Comparison of ENCODE assay signal across 7 mouse cellular contexts in genomic region chr13:100743346-100744035, GRCm38 (mm10). TPM values are rescaled to one million over a fixed set of nuclear protein-coding genes. Genes with fewer than 3 reads are reported as not detected.
DNase-seq lines count a peak whose midpoint lies in the region; ATAC-seq and TF ChIP-seq lines count a peak whose summit lies in the region.

No protein-coding gene starts in this region.

- H3K27ac ChIP-seq in thymus, adult 2 months (ENCODE audit: control insufficient read depth, insufficient read depth, low read length) = no peak overlapping the region
- 0 out of 2 replicates have a peak overlapping the region, but pooled peaks have one; percentile 89 for H3K27ac ChIP-seq in forebrain, embryonic 14.5 days (ENCODE audit: low read depth, low read length)
- H3K27ac ChIP-seq in neural tube, embryonic 14.5 days (ENCODE audit: low read depth, low read length) = peak overlapping the region; percentile 94

- 0 out of 2 replicates have a peak, but pooled peaks cover 4% of the 10 kb centered on the region for H3K36me3 ChIP-seq in thymus, adult 2 months (ENCODE audit: control insufficient read depth, insufficient read depth, low read length)
- H3K36me3 ChIP-seq in forebrain, embryonic 14.5 days (ENCODE audit: control insufficient read depth, insufficient read depth, low read length) = peaks cover 3% of the 10 kb centered on the region; the same call in 1 of the 2 replicates
- H3K36me3 ChIP-seq in neural tube, embryonic 14.5 days (ENCODE audit: control insufficient read depth, insufficient read depth, low read length) = no peaks in the 10 kb centered on the region

- peak overlapping the region; percentile 71 for H3K4me3 ChIP-seq in thymus, adult 2 months (ENCODE audit: control insufficient read depth, insufficient read depth, low read length)
- H3K4me3 ChIP-seq in forebrain, embryonic 14.5 days (ENCODE audit: low read depth, low read length) = peak overlapping the region; percentile 79
- H3K4me3 ChIP-seq in neural tube, embryonic 14.5 days (ENCODE audit: low read depth, low read length) = peak overlapping the region; percentile 55

- no peaks in the 10 kb centered on the region for H3K27me3 ChIP-seq in thymus, adult 2 months (ENCODE audit: control insufficient read depth, insufficient read depth, low read length)
- no peaks in the 10 kb centered on the region for H3K27me3 ChIP-seq in forebrain, embryonic 14.5 days (replicated peaks; ENCODE audit: control insufficient read depth, insufficient read depth, low read length)
- no peaks in the 10 kb centered on the region for H3K27me3 ChIP-seq in neural tube, embryonic 14.5 days (ENCODE audit: control insufficient read depth, insufficient read depth, low read length)

- peak; percentile 52 for ATAC-seq in forebrain, embryonic 14.5 days
- peak; percentile 65 for ATAC-seq in neural tube, embryonic 14.5 days (ENCODE audit: low read depth)

- H3K9ac ChIP-seq in forebrain, embryonic 14.5 days (ENCODE audit: low read length) = peak overlapping the region; percentile 84
- H3K9ac ChIP-seq in neural tube, embryonic 14.5 days (replicated peaks; ENCODE audit: low read depth, low read length) = peak overlapping the region; percentile 80

- H3K9me3 ChIP-seq in forebrain, embryonic 14.5 days (replicated peaks; ENCODE audit: control insufficient read depth, low read length) = no peaks in the 10 kb centered on the region
- H3K9me3 ChIP-seq in neural tube, embryonic 14.5 days (ENCODE audit: control insufficient read depth, low read length) = no peaks in the 10 kb centered on the region

- 86% methylated on average over 11 of the region's 11 CpGs for WGBS in thymus, adult 2 months
- 70% methylated on average over 11 of the region's 11 CpGs for WGBS in forebrain, embryonic 14.5 days
- WGBS in neural tube, embryonic 14.5 days = 66% methylated on average over 11 of the region's 11 CpGs

- no peak for TF ChIP-seq CTCF in thymus, adult 2 months (IDR thresholded peaks at IDR 0.05; ENCODE audit: borderline replicate concordance, control insufficient read depth, extremely low read depth, insufficient read depth, low read length, poor library complexity)

- no peak for TF ChIP-seq POLR2A in thymus, adult 2 months (IDR thresholded peaks at IDR 0.05; ENCODE audit: control insufficient read depth, extremely low read depth, insufficient read depth, low read length, poor library complexity)

- peak overlapping the region; percentile 57 for H3K4me2 ChIP-seq in forebrain, embryonic 14.5 days (ENCODE audit: low read length)
- H3K4me2 ChIP-seq in neural tube, embryonic 14.5 days (ENCODE audit: low read depth, low read length) = peak overlapping the region; percentile 51

- peaks cover 6% of the 10 kb centered on the region; the same call in 1 of the 2 replicates for H3K4me1 ChIP-seq in thymus, adult 2 months (replicated peaks; ENCODE audit: control insufficient read depth, insufficient read depth, low read length)
- H3K4me1 ChIP-seq in forebrain, embryonic 14.5 days (ENCODE audit: control insufficient read depth, insufficient read depth, low read length) = peaks cover 4% of the 10 kb centered on the region; the same call in 1 of the 2 replicates
- H3K4me1 ChIP-seq in neural tube, embryonic 14.5 days (ENCODE audit: control insufficient read depth, insufficient read depth, low read length) = peaks cover 5% of the 10 kb centered on the region; the same call in 1 of the 2 replicates

- DNase-seq in thymus, adult 2 months = no peak
- DNase-seq in thymus, postnatal 25 days = no peak
- no peak for DNase-seq in forebrain, embryonic 14.5 days (ENCODE audit: low spot score)
- DNase-seq in kidney, postnatal 14 days = peak; percentile 37
- no peak for DNase-seq in right cerebral cortex, postnatal 25 days
- no peak for DNase-seq in thymus, postnatal 14 days

RNA-seq across cellular contexts. Expression of gene Mrps36, which starts 1.0 kb away (rescaled TPM):
- polyA plus RNA-seq in thymus, adult 2 months (2012; rRNA removed) = 46.2 and 46.4 TPM in 2 replicates
- polyA plus RNA-seq in forebrain, embryonic 14.5 days (2014; fragmentation: Nextera tagmentation; extraction: Ambion mirVana) = 112 and 125 TPM in 2 replicates
- polyA plus RNA-seq in neural tube, embryonic 14.5 days (2014; fragmentation: Nextera tagmentation; extraction: Ambion mirVana) = 156 and 169 TPM in 2 replicates

RNA-seq across cellular contexts. Expression of gene Cdk7, which starts 12.8 kb away (rescaled TPM):
- 19.6 and 22.0 TPM in 2 replicates for polyA plus RNA-seq in thymus, adult 2 months (2012; rRNA removed)
- 53.5 and 54.6 TPM in 2 replicates for polyA plus RNA-seq in forebrain, embryonic 14.5 days (2014; fragmentation: Nextera tagmentation; extraction: Ambion mirVana)
- polyA plus RNA-seq in neural tube, embryonic 14.5 days (2014; fragmentation: Nextera tagmentation; extraction: Ambion mirVana) = 43.6 and 44.1 TPM in 2 replicates

RNA-seq across cellular contexts. Expression of gene Cenph, which starts 32.2 kb away (rescaled TPM):
- polyA plus RNA-seq in thymus, adult 2 months (2012; rRNA removed) = 4.0 and 5.6 TPM in 2 replicates
- 16.5 and 20.4 TPM in 2 replicates for polyA plus RNA-seq in forebrain, embryonic 14.5 days (2014; fragmentation: Nextera tagmentation; extraction: Ambion mirVana)
- 4.4 and 5.1 TPM in 2 replicates for polyA plus RNA-seq in neural tube, embryonic 14.5 days (2014; fragmentation: Nextera tagmentation; extraction: Ambion mirVana)

RNA-seq across cellular contexts. Expression of gene Ccnb1, which starts 42.9 kb away (rescaled TPM):
- polyA plus RNA-seq in thymus, adult 2 months (2012; rRNA removed) = 63.7 and 76.8 TPM in 2 replicates
- 164 and 215 TPM in 2 replicates for polyA plus RNA-seq in forebrain, embryonic 14.5 days (2014; fragmentation: Nextera tagmentation; extraction: Ambion mirVana)
- 18.4 and 25.9 TPM in 2 replicates for polyA plus RNA-seq in neural tube, embryonic 14.5 days (2014; fragmentation: Nextera tagmentation; extraction: Ambion mirVana)
